ENCODE assay signal across 8 mouse cellular contexts in genomic region chr19:24280601-24281228, GRCm38 (mm10). TPM values are rescaled to one million over a fixed set of nuclear protein-coding genes. Genes with fewer than 3 reads are reported as not detected.
DNase-seq lines count a peak whose midpoint lies in the region; ATAC-seq lines count a peak whose summit lies in the region.

Fxn (minus strand) TSS chr19:24280605.

- peak; percentile 55 for DNase-seq in spleen, adult 12 weeks (ENCODE audit: low spot score)
- no peak for DNase-seq in spleen, adult 18-20 months
- DNase-seq in c-Kit-positive CD71-positive TER-119-negative erythroid progenitor cells, embryonic 14.5 days (ENCODE audit: low read depth): peak; percentile 81
- no peak for DNase-seq in gastrocnemius, adult 8-10 months (ENCODE audit: low spot score in 2 of 2)
- DNase-seq in induced T-regulatory cell, adult 2 months (ENCODE audit: low read depth): peak; percentile 84
- peak; percentile 46 to 69 for DNase-seq in spleen, postnatal 36 days (ENCODE audit: low spot score in 2 of 2)
- DNase-seq in frontal cortex, postnatal 14 days (ENCODE audit: low spot score in 2 of 2): no peak

- peak; percentile 57 for ATAC-seq in megakaryocyte, adult 5-6 weeks (ENCODE audit: poor library complexity, severe bottlenecking)

RNA-seq across cellular contexts. Expression of gene Fxn, which starts in this region (rescaled TPM):
- total RNA-seq in gastrocnemius, adult 8-10 months (2022): 10 to 100 TPM; 17.4 to 20.6 (median 18.7) TPM
- 9.6 and 10.4 TPM in 2 replicates for total RNA-seq in megakaryocyte, adult 5-6 weeks (2015)
- total RNA-seq in megakaryocyte, adult 5-6 weeks (2017): 4.2 and 4.7 TPM in 2 replicates

Comparison
In these comparisons a context has a peak if more than half of its experiments do, and no peak if none do; other contexts are left out.
1. DNase-seq: peak in spleen, adult 12 weeks (single experiment), c-Kit-positive CD71-positive TER-119-negative erythroid progenitor cells, embryonic 14.5 days (single experiment), induced T-regulatory cell, adult 2 months (single experiment) and spleen, postnatal 36 days (2 of 2); none in spleen, adult 18-20 months (0 of 2), gastrocnemius, adult 8-10 months (0 of 2) and frontal cortex, postnatal 14 days (0 of 2).